Mouse (Mus musculus): ENCODE results near the gene Eogt. TPM values are rescaled to one million over a fixed set of nuclear protein-coding genes. Genes with fewer than 3 reads are reported as not detected.

The Eogt gene
- polyA plus RNA-seq, 1 experiment, result 4.5 TPM

DNA sequence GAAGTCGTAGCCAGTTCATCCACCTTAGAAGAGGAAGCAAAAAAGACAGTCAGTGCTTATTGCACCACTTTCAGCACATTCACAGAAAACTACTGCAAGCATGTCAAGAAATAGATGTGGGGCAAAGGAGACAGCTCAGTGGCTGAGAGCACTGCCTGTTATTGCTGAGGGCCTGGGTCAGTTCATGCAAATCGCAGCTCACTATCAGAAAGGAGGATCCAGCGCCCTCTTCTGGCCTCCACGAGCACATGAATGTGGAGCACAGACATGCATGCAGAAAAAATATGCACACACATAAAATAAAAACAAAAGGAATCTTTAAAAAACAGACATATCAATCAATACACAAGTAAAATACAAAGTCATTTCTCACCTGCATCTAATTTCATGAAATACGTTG is 18.0 kb downstream of the Eogt start:
- no peaks in the 10 kb centered on the region for H3K27me3 ChIP-seq (ENCODE audit: control insufficient read depth, insufficient read depth, low read length)
- no peaks in the 10 kb centered on the region for H3K36me3 ChIP-seq (ENCODE audit: control insufficient read depth, insufficient read depth, low read length)
- TF ChIP-seq CTCF (IDR thresholded peaks at IDR 0.05; ENCODE audit: control insufficient read depth, insufficient read depth, insufficient replicate concordance, low read depth, low read length), result peak; percentile 25; the same call in 1 of the 2 replicates
- no peak for TF ChIP-seq POLR2A (IDR thresholded peaks at IDR 0.05; ENCODE audit: control insufficient read depth, low read depth, low read length)
- H3K4me1 ChIP-seq (ENCODE audit: control insufficient read depth, insufficient read depth, low read length), result no peaks in the 10 kb centered on the region
- no peak overlapping the region for H3K27ac ChIP-seq (ENCODE audit: control insufficient read depth, insufficient read depth, low read depth, low read length)
- H3K4me3 ChIP-seq (ENCODE audit: control insufficient read depth, low read depth, low read length), result no peak overlapping the region

DNA sequence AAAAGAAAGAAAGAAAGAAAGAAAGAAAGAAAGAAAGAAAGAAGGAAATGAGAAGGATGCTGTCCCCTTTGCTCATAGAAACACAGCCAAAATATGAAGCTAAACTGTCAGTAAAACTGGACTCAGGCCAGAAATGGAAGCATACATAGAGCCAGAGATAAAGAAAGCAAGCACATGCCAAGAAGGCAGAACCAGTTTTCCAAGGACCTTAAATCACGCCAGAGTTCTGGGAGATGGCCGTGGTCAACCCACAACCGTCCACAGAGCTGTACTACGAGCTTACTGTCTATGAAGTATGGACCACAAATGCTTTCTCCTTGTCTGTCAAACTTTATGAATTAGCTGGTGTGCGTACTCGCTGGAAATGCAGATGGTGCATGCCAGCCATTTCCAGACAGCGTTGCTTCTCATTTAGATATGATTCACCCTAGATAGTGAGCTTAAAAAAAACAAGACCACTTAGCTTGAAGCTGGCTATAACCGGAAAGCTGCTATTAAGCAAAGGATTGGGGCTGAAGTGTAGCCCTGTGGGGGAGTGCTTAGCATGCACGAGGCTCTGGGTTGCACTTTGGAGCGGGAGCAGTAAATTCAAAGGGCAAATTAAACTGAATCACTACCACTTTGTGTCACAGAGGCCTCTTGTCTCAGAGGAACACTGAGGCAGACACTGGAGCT is 24.5 kb downstream of the Eogt start:
- Histone ChIP-seq H3K27me3 (ENCODE audit: control insufficient read depth, insufficient read depth, low read length) (no peaks in the 10 kb centered on the region), H3K36me3 (ENCODE audit: control insufficient read depth, insufficient read depth, low read length) (no peaks in the 10 kb centered on the region), H3K4me3 (ENCODE audit: control insufficient read depth, low read depth, low read length) (no peak overlapping the region), H3K27ac (ENCODE audit: control insufficient read depth, insufficient read depth, low read depth, low read length) (no peak overlapping the region), H3K4me1 (ENCODE audit: control insufficient read depth, insufficient read depth, low read length) (no peaks in the 10 kb centered on the region)
- TF ChIP-seq POLR2A (IDR thresholded peaks at IDR 0.05; ENCODE audit: control insufficient read depth, low read depth, low read length) (no peak), CTCF (IDR thresholded peaks at IDR 0.05; ENCODE audit: control insufficient read depth, insufficient read depth, insufficient replicate concordance, low read depth, low read length) (no peak)

DNA sequence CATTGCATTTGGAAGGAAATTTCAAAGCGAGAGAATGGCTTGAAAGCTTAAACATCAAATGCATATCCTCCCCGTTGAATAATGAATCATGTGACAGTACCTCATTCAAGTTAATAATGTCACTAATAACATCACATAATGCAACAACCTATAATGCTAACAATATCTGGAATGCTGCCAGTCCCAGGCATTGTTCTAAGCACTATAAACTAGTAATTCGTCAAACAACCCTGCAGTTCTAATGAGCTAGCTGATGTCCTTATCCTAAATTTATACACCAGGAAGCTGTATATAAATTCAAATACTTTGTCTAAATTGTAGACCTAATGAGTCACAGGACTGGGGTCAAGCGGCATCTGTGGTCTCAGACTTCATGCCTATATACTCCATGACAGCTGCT is 28.1 kb downstream of the Eogt start:
- Histone ChIP-seq H3K4me3 (ENCODE audit: control insufficient read depth, low read depth, low read length) (no peak overlapping the region), H3K36me3 (ENCODE audit: control insufficient read depth, insufficient read depth, low read length) (no peaks in the 10 kb centered on the region), H3K27ac (ENCODE audit: control insufficient read depth, insufficient read depth, low read depth, low read length) (no peak overlapping the region), H3K27me3 (ENCODE audit: control insufficient read depth, insufficient read depth, low read length) (no peaks in the 10 kb centered on the region), H3K4me1 (ENCODE audit: control insufficient read depth, insufficient read depth, low read length) (no peaks in the 10 kb centered on the region)
- no peak for TF ChIP-seq CTCF (IDR thresholded peaks at IDR 0.05; ENCODE audit: control insufficient read depth, insufficient read depth, insufficient replicate concordance, low read depth, low read length)

DNA sequence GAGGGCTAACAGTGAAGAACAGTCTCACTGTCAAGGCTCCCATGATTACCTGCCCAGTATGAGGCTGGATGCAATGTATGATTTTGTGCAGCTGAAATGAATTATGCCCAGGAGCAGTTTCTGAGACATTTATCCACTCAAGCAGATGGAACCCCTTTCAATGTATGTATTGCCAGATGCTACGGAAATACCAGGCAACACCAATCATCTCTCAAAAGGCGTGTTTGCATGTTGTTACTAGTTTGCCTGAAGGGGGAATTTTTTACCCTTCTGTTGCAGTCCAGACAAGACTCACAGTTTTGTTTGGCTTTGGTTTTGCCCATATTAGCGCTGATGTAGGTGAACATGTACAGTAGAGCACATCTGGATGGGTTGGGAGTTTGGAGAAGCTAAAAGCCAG is 30.7 kb downstream of the Eogt start:
- no peak overlapping the region for H3K27ac ChIP-seq (ENCODE audit: control insufficient read depth, insufficient read depth, low read depth, low read length)
- TF ChIP-seq CTCF (IDR thresholded peaks at IDR 0.05; ENCODE audit: control insufficient read depth, insufficient read depth, insufficient replicate concordance, low read depth, low read length), result no peak
- no peak for TF ChIP-seq POLR2A (IDR thresholded peaks at IDR 0.05; ENCODE audit: control insufficient read depth, low read depth, low read length)
- H3K36me3 ChIP-seq (ENCODE audit: control insufficient read depth, insufficient read depth, low read length), result no peaks in the 10 kb centered on the region
- H3K27me3 ChIP-seq (ENCODE audit: control insufficient read depth, insufficient read depth, low read length), result no peaks in the 10 kb centered on the region
- H3K4me3 ChIP-seq (ENCODE audit: control insufficient read depth, low read depth, low read length), result no peak overlapping the region
- no peaks in the 10 kb centered on the region for H3K4me1 ChIP-seq (ENCODE audit: control insufficient read depth, insufficient read depth, low read length)

DNA sequence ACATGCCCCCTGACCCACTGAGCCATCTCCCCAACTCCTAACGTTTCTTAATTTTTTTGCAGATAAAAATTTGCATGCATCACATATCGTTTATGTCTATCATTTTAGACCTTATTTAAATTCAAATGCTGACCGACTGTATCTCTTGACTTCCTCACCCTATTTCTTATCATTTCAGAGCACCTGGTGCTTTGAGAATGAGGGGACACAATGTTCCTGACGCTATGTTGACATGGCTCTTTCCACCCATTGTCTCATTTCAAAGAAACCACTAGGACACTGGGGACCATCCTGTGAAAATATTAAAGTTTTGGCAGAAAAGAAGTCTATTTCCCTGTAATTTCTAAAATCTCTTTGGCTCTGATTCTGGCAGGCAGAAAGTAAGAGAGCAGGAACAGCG is 32.1 kb downstream of the Eogt start:
- no peak for TF ChIP-seq CTCF (IDR thresholded peaks at IDR 0.05; ENCODE audit: control insufficient read depth, insufficient read depth, insufficient replicate concordance, low read depth, low read length)
- no peak for TF ChIP-seq POLR2A (IDR thresholded peaks at IDR 0.05; ENCODE audit: control insufficient read depth, low read depth, low read length)
- Histone ChIP-seq H3K27me3 (ENCODE audit: control insufficient read depth, insufficient read depth, low read length) (no peaks in the 10 kb centered on the region), H3K4me1 (ENCODE audit: control insufficient read depth, insufficient read depth, low read length) (no peaks in the 10 kb centered on the region), H3K27ac (ENCODE audit: control insufficient read depth, insufficient read depth, low read depth, low read length) (no peak overlapping the region), H3K36me3 (ENCODE audit: control insufficient read depth, insufficient read depth, low read length) (no peaks in the 10 kb centered on the region), H3K4me3 (ENCODE audit: control insufficient read depth, low read depth, low read length) (no peak overlapping the region)

DNA sequence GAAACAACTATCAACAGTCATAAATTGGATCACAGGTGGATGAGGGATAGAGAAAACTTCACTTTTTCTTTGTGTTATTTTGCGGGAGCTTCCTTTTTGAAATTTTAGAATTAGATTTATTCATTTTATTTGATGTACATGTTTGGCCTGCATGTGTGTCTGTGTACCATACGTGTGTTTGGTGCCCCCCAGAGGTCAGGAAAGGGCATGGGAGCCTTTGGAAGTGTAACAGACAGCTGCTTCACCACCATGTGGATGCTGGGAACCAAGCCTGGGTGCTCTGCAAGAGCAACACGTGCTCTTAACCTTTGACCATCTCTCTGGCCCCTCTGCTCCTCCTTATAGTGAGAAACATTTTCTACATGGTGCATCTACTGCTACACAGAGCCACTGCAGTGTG is 34.2 kb downstream of the Eogt start:
- H3K27ac ChIP-seq (ENCODE audit: control insufficient read depth, insufficient read depth, low read depth, low read length), result no peak overlapping the region
- no peaks in the 10 kb centered on the region for H3K4me1 ChIP-seq (ENCODE audit: control insufficient read depth, insufficient read depth, low read length)
- no peaks in the 10 kb centered on the region for H3K36me3 ChIP-seq (ENCODE audit: control insufficient read depth, insufficient read depth, low read length)
- H3K4me3 ChIP-seq (ENCODE audit: control insufficient read depth, low read depth, low read length), result no peak overlapping the region
- TF ChIP-seq POLR2A (IDR thresholded peaks at IDR 0.05; ENCODE audit: control insufficient read depth, low read depth, low read length) (no peak), CTCF (IDR thresholded peaks at IDR 0.05; ENCODE audit: control insufficient read depth, insufficient read depth, insufficient replicate concordance, low read depth, low read length) (no peak)
- no peaks in the 10 kb centered on the region for H3K27me3 ChIP-seq (ENCODE audit: control insufficient read depth, insufficient read depth, low read length)

DNA sequence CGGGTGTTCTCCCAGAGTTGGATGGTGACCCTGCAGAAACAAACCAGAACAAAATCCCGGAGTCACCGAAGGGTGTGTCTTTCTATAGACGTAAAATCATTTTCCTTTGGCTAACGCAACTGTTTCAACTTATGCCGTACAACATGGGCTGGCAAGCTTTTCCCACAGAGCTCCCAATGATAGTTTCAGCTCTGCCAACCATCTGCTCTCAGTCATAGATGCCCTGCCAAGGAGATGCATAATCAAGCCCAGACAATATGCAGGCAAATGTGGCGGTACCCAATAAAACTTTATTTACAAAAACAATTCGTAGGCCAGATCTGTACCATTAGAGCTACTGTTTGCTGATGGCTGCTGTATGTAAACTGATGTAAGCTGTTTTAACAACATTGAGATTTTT is 36.8 kb downstream of the Eogt start:
- Histone ChIP-seq H3K4me3 (ENCODE audit: control insufficient read depth, low read depth, low read length) (no peak overlapping the region), H3K4me1 (ENCODE audit: control insufficient read depth, insufficient read depth, low read length) (no peaks in the 10 kb centered on the region), H3K36me3 (ENCODE audit: control insufficient read depth, insufficient read depth, low read length) (no peaks in the 10 kb centered on the region), H3K27ac (ENCODE audit: control insufficient read depth, insufficient read depth, low read depth, low read length) (no peak overlapping the region), H3K27me3 (ENCODE audit: control insufficient read depth, insufficient read depth, low read length) (no peaks in the 10 kb centered on the region)
- TF ChIP-seq POLR2A (IDR thresholded peaks at IDR 0.05; ENCODE audit: control insufficient read depth, low read depth, low read length) (no peak), CTCF (IDR thresholded peaks at IDR 0.05; ENCODE audit: control insufficient read depth, insufficient read depth, insufficient replicate concordance, low read depth, low read length) (no peak)

DNA sequence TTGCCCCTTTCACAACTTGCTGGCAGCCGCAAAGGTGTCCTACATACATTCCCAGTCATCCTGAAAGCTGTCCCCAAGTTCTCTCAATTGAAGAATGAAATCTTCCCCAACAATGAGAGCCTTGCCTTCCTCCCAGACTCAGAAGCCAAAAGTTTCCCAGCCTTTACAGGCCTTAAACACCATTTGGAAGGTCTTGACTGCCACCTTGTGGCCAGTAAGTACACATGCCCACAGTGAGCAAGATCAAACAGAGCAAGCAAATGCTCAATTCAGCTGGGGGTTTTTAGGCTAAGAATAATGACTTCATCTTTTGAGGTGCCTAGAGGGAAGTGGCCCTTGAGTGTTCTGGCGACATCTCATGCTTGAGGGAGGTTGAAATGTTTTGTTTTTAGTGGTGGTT is 42.2 kb downstream of the Eogt start:
- Histone ChIP-seq H3K4me1 (ENCODE audit: control insufficient read depth, insufficient read depth, low read length) (no peaks in the 10 kb centered on the region), H3K27me3 (ENCODE audit: control insufficient read depth, insufficient read depth, low read length) (no peaks in the 10 kb centered on the region), H3K27ac (ENCODE audit: control insufficient read depth, insufficient read depth, low read depth, low read length) (no peak overlapping the region), H3K4me3 (ENCODE audit: control insufficient read depth, low read depth, low read length) (no peak overlapping the region), H3K36me3 (ENCODE audit: control insufficient read depth, insufficient read depth, low read length) (no peaks in the 10 kb centered on the region)
- TF ChIP-seq POLR2A (IDR thresholded peaks at IDR 0.05; ENCODE audit: control insufficient read depth, low read depth, low read length) (no peak), CTCF (IDR thresholded peaks at IDR 0.05; ENCODE audit: control insufficient read depth, insufficient read depth, insufficient replicate concordance, low read depth, low read length) (no peak)

All from testis, adult 2 months (tissue).